Comparison of ENCODE assay signal across 8 mouse cellular contexts in genomic region chr5:27680476-27680875, GRCm38 (mm10).
DNase-seq lines count a peak whose midpoint lies in the region; ATAC-seq and TF ChIP-seq lines count a peak whose summit lies in the region.

No protein-coding gene starts in this region.

- H3K4me3 ChIP-seq in MEL (ENCODE audit: control insufficient read depth in 1 of 2, insufficient read depth in 1 of 2, low read depth in 2 of 2, low read length in 2 of 2) = no peak overlapping the region
- H3K4me3 ChIP-seq in liver, embryonic 12.5 days = no peak overlapping the region

- no peaks in the 10 kb centered on the region for H3K4me1 ChIP-seq in MEL (ENCODE audit: control insufficient read depth in 1 of 2, insufficient read depth in 2 of 2, low read length in 2 of 2)
- H3K4me1 ChIP-seq in liver, embryonic 12.5 days = no peaks in the 10 kb centered on the region

- H3K27ac ChIP-seq in MEL (ENCODE audit: control insufficient read depth, low read depth, low read length) = no peak overlapping the region
- H3K27ac ChIP-seq in liver, embryonic 12.5 days = no peak overlapping the region

- peak; percentile 58; the same call in 1 of the 2 replicates for ATAC-seq in liver, embryonic 12.5 days

- TF ChIP-seq EP300 in MEL (IDR thresholded peaks at IDR 0.05; ENCODE audit: low read depth in 1 of 2, low read length in 2 of 2) = no peak

- no peaks in the 10 kb centered on the region for H3K79me2 ChIP-seq in MEL (ENCODE audit: control insufficient read depth, insufficient read depth, low read length, poor library complexity)

- H3K27me3 ChIP-seq in MEL (ENCODE audit: control insufficient read depth in 1 of 2, insufficient read depth in 2 of 2, low read length in 2 of 2) = no peaks in the 10 kb centered on the region
- H3K27me3 ChIP-seq in liver, embryonic 12.5 days (replicated peaks) = peaks cover 3% of the 10 kb centered on the region; the same call in 1 of the 2 replicates

- no peak overlapping the region for H3K4me2 ChIP-seq in liver, embryonic 12.5 days

- DNase-seq in left cerebral cortex, adult 18-20 months (ENCODE audit: low spot score in 2 of 2) = peak; percentile 32 to 43
- no peak for DNase-seq in left cerebral cortex, adult 11 months (ENCODE audit: low spot score)
- peak; percentile 34 for DNase-seq in MEL (ENCODE audit: low read depth, low spot score)
- peak; percentile 46 for DNase-seq in adrenal gland, postnatal 25 days
- DNase-seq in embryo, embryonic 11.5 days (ENCODE audit: low read depth, low spot score) = peak; percentile 17
- peak; percentile 7 for DNase-seq in testis, postnatal 14 days (ENCODE audit: low spot score)
- no peak for DNase-seq in gastrocnemius, postnatal 36 days

- intact Hi-C loops in gastrocnemius, postnatal 36 days (cut with DNase I) = loop anchor here (5.0 kb wide), 1 partner anchor 57 kb away; no protein-coding TSS in a partner anchor

- H3K9ac ChIP-seq in MEL (ENCODE audit: control insufficient read depth, low read depth, low read length, poor library complexity, severe bottlenecking) = no peak overlapping the region
- H3K9ac ChIP-seq in liver, embryonic 12.5 days = no peak overlapping the region

- no peaks in the 10 kb centered on the region for H3K9me3 ChIP-seq in MEL (replicated peaks; ENCODE audit: insufficient read depth, low read length)
- no peaks in the 10 kb centered on the region for H3K9me3 ChIP-seq in liver, embryonic 12.5 days (replicated peaks)

- no peak for TF ChIP-seq RAD21 in MEL (IDR thresholded peaks at IDR 0.05; ENCODE audit: low read depth, low read length)

- WGBS in liver, embryonic 12.5 days (ENCODE audit: insufficient replicate concordance) = 23% methylated on average over 5 of the region's 5 CpGs

- TF ChIP-seq POLR2A in MEL (IDR thresholded peaks at IDR 0.05; ENCODE audit: control insufficient read depth in 1 of 2, insufficient read depth in 1 of 2, low read depth in 1 of 2, low read length in 2 of 2, poor library complexity in 1 of 2) = no peak

- peak; percentile 39 to 62 (median 43) for TF ChIP-seq CTCF in MEL (IDR thresholded peaks at IDR 0.05 in 2 of 3, conservative IDR thresholded peaks at IDR 0.05 in 1 of 3; ENCODE audit: control insufficient read depth in 1 of 3, insufficient read depth in 1 of 3, low read depth in 2 of 3, low read length in 3 of 3, poor library complexity in 1 of 3, severe bottlenecking in 1 of 3)

- no peaks in the 10 kb centered on the region for H3K36me3 ChIP-seq in MEL (ENCODE audit: control insufficient read depth in 1 of 2, insufficient read depth in 2 of 2, low read length in 2 of 2)
- H3K36me3 ChIP-seq in liver, embryonic 12.5 days = no peaks in the 10 kb centered on the region

TF ChIP-seq in MEL, 35 proteins besides CTCF, POLR2A, EP300 and RAD21:
- TF ChIP-seq RCOR1 (IDR thresholded peaks at IDR 0.05; ENCODE audit: low read depth, low read length) (no peak), SMC3 (IDR thresholded peaks at IDR 0.05; ENCODE audit: low read depth, low read length) (peak; percentile 29; the same call in 1 of the 2 replicates)
TF ChIP-seq in MEL: peak in this region for 1.

Comparison
In these comparisons a context has a peak if more than half of its experiments do, and no peak if none do; other contexts are left out.
1. DNase-seq: peak in left cerebral cortex, adult 18-20 months (2 of 2), MEL (single experiment), adrenal gland, postnatal 25 days (single experiment), embryo, embryonic 11.5 days (single experiment) and testis, postnatal 14 days (single experiment); none in left cerebral cortex, adult 11 months (single experiment) and gastrocnemius, postnatal 36 days (0 of 2).